Mouse (Mus musculus) kidney, adult 2 months (tissue): ENCODE measurements around the gene Agpat3. TPM values are rescaled to one million over a fixed set of nuclear protein-coding genes. Genes with fewer than 3 reads are reported as not detected.
"Not testable (repeated sequence)": the region's sequence is repeated elsewhere in the genome, so short reads cannot be mapped to it uniquely, and the experiment has no call there.

Experiments used
- DNase-seq: peaks from one replicate; pipeline ENCODE4 v3.0.0; 2021
- H3K27ac ChIP-seq: fragments of 200-500 bp; 2 replicates; pipeline ENCODE4 v1.5.1; 2012; ENCODE audit warnings: low read depth, low read length, control low read depth, inconsistent platforms; ENCODE audit not compliant: insufficient read depth
- H3K27me3 ChIP-seq: fragments of 200-500 bp; replicated peaks from 2 replicates; pipeline ENCODE4 v1.6.1; 2012; ENCODE audit warnings: mild to moderate bottlenecking, moderate library complexity, low read length, inconsistent platforms; ENCODE audit not compliant: control insufficient read depth, insufficient read depth
- H3K36me3 ChIP-seq: fragments of 200-500 bp; 2 replicates; pipeline ENCODE4 v1.6.1; 2012; ENCODE audit warnings: mild to moderate bottlenecking, moderate library complexity, low read length, inconsistent platforms; ENCODE audit not compliant: control insufficient read depth, insufficient read depth
- H3K4me1 ChIP-seq: fragments of 200-500 bp; 2 replicates; pipeline ENCODE4 v1.6.1; 2011; ENCODE audit warnings: low read length; ENCODE audit not compliant: control insufficient read depth, insufficient read depth
- H3K4me3 ChIP-seq: fragments of 200-500 bp; 2 replicates; pipeline ENCODE4 v1.5.1; 2011; ENCODE audit warnings: mild to moderate bottlenecking, low read depth, low read length, control low read depth; ENCODE audit not compliant: insufficient read depth
- CTCF ChIP-seq: fragments of 200-500 bp; conservative IDR thresholded peaks from 2 replicates; pipeline ENCODE4 v1.5.1; 2011; ENCODE audit warnings: low read depth, mild to moderate bottlenecking, control low read depth, low read length, moderate library complexity, mixed read lengths; ENCODE audit not compliant: insufficient read depth, insufficient read length
- POLR2A ChIP-seq: fragments of 200-500 bp; IDR thresholded peaks from one replicate; pipeline ENCODE4 v1.6.1; 2011; ENCODE audit warnings: low read depth, low read length, control low read depth
- WGBS: fragments of 180-500 bp; shearing (Covaris S2); methylation state at CpG from one replicate; pipeline ENCODE4 v1.1.7; 2018; 5-methylcytosine and 5-hydroxymethylcytosine counted together
- polyA plus RNA-seq: library from polyadenylated mRNA; depleted of rRNA; stranded (reverse); fragments of >200 nt; gene quantifications from 2 replicates; pipeline ENCODE4 v1.2.3, GENCODE M21; 2012

The Agpat3 gene
- polyA plus RNA-seq, 1 experiment = 460 TPM

GRCm38 (mm10) chr10:78367586-78367985 is 15.3 kb upstream of the Agpat3 start:
- no peak overlapping the region for H3K27ac ChIP-seq
- DNase-seq = no peak
- 84% methylated on average over 4 of the region's 4 CpGs for WGBS
- H3K4me3 ChIP-seq = no peak overlapping the region
- TF ChIP-seq CTCF = no peak
- no peak for TF ChIP-seq POLR2A
- H3K4me1 ChIP-seq = peaks cover 4% of the 10 kb centered on the region; the same call in 1 of the 2 replicates
- no peaks in the 10 kb centered on the region for H3K27me3 ChIP-seq
- H3K36me3 ChIP-seq = no peaks in the 10 kb centered on the region

DNA sequence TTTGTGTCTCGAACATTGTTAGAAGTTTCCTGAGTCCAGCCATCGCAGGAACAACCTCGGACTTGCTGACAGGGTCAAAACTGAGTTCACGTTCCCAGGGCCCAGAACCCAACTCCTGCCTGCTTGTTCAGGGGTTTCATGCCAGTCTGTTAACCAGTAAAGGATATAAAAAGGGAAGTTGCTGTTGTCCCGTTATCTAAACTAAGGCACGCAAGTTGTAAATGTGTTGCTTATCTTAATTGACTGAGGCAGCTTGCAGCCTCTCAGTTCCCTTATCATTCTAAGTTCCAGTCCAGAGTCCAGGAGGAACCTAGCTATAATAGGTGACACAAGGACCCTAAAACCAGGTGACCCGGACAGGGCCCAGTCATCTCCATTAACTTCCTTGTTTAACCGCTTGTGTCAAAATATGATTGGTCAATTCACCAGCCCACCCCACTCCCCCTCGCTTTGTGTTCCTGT is 14.6 kb upstream of the Agpat3 start:
- DNase-seq = no peak
- H3K4me3 ChIP-seq = no peak overlapping the region

GRCm38 (mm10) chr10:78366195-78366834 is 14.0 kb upstream of the Agpat3 start:
- TF ChIP-seq POLR2A (no peak), CTCF (no peak)

More for the DNA sequence above, 14.6 kb upstream of the Agpat3 start:
- TF ChIP-seq POLR2A (no peak), CTCF (no peak)
- 38% methylated on average over 9 of the region's 9 CpGs for WGBS
- H3K36me3 ChIP-seq = no peaks in the 10 kb centered on the region
- H3K27ac ChIP-seq = no peak overlapping the region
- H3K27me3 ChIP-seq = no peaks in the 10 kb centered on the region
- H3K4me1 ChIP-seq = peaks cover 4% of the 10 kb centered on the region; the same call in 1 of the 2 replicates

DNA sequence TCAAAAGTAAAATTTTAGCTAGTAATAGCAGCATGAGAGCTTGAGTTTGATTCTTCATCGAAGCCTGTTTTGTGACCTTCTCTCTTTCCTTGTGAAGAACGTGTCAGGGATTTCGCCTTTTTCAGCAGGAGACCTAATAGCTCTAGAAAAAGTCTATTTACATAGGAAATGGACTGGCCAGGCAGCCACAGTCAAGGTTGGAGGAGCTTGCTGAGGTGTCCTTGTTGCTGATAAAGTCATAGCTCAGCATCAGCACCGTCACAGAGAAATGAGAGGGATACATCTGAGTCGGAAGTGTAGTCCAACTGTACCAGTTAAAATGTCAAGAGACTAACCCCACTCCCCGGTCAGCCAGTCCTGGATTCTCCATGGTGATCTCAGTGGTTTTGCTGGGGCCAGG is 13.3 kb upstream of the Agpat3 start:
- TF ChIP-seq CTCF = no peak
- no peak for TF ChIP-seq POLR2A
- peaks cover 4% of the 10 kb centered on the region; the same call in 1 of the 2 replicates for H3K4me1 ChIP-seq
- no peak overlapping the region for H3K27ac ChIP-seq
- H3K4me3 ChIP-seq = no peak overlapping the region
- WGBS = 82% methylated on average over 6 of the region's 6 CpGs
- H3K36me3 ChIP-seq = no peaks in the 10 kb centered on the region
- no peaks in the 10 kb centered on the region for H3K27me3 ChIP-seq
- DNase-seq = no peak

More at GRCm38 (mm10) chr10:78366195-78366834, 14.0 kb upstream of the Agpat3 start:
- Histone ChIP-seq H3K27ac (no peak overlapping the region), H3K4me3 (no peak overlapping the region), H3K4me1 (peaks cover 4% of the 10 kb centered on the region; the same call in 1 of the 2 replicates), H3K27me3 (no peaks in the 10 kb centered on the region), H3K36me3 (no peaks in the 10 kb centered on the region)
- WGBS = 63% methylated on average over 5 of the region's 5 CpGs
- DNase-seq = no peak

DNA sequence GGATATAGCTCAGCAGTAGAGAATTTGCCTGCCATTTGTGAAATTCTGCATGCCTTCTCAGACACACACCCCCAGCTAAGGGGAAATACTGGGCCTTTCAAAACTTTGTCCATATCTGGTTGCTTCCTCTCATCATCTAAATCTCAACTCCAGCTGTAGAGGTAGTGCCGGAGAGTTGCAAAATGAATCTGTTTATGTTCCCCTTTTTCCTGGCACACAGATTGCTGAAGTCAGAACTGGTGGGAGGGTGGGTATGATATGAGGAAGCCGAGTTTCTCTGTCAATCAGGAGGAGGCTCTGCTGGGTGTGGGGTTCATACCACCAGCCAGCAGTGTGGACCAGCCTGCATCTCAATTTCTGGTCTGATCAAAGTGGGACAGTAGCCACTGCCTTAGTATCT is 11.8 kb upstream of the Agpat3 start:
- 76% methylated on average over 2 of the region's 2 CpGs for WGBS
- peaks cover 4% of the 10 kb centered on the region; the same call in 1 of the 2 replicates for H3K4me1 ChIP-seq
- DNase-seq = no peak
- TF ChIP-seq CTCF (no peak), POLR2A (no peak)
- no peaks in the 10 kb centered on the region for H3K36me3 ChIP-seq
- H3K4me3 ChIP-seq = no peak overlapping the region
- no peaks in the 10 kb centered on the region for H3K27me3 ChIP-seq
- no peak overlapping the region for H3K27ac ChIP-seq

DNA sequence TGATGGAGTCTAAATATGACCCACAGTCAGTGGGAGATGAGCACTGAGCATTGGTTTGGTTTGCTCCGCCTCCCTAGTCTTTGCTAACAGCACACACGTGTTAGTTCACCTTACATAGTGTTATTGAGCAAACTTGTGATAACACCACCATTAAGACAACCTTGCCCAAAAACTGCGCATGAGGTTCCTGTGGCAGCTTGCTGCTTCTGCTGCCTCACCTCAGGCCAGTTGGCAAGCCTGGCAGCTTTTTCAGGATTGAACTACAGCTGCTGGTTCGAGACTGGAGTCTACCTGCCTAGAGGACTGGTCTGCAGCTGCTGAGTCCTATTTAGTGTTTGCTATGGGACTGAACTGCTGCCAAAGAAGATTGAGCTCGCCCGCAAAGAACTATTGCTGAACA is 11.1 kb upstream of the Agpat3 start:
- Histone ChIP-seq H3K27ac (no peak overlapping the region), H3K27me3 (no peaks in the 10 kb centered on the region), H3K36me3 (no peaks in the 10 kb centered on the region), H3K4me1 (peaks cover 4% of the 10 kb centered on the region; the same call in 1 of the 2 replicates), H3K4me3 (no peak overlapping the region)
- WGBS = 87% methylated on average over 6 of the region's 6 CpGs
- TF ChIP-seq CTCF (no peak), POLR2A (no peak)
- DNase-seq = no peak

GRCm38 (mm10) chr10:78361951-78362350 is 9.7 kb upstream of the Agpat3 start:
- no peak overlapping the region for H3K4me3 ChIP-seq
- H3K27ac ChIP-seq = no peak overlapping the region
- WGBS = 75% methylated on average over 2 of the region's 2 CpGs
- no peak for TF ChIP-seq POLR2A
- TF ChIP-seq CTCF = no peak
- peaks cover 4% of the 10 kb centered on the region; the same call in 1 of the 2 replicates for H3K4me1 ChIP-seq
- H3K27me3 ChIP-seq = no peaks in the 10 kb centered on the region
- DNase-seq = no peak
- H3K36me3 ChIP-seq = no peaks in the 10 kb centered on the region

- DNase-seq = peak; percentile 55
- 45% methylated on average over 3 of the region's 3 CpGs for WGBS
- Histone ChIP-seq H3K4me1 (peaks cover 9% of the 10 kb centered on the region; the same call in 1 of the 2 replicates), H3K36me3 (no peaks in the 10 kb centered on the region), H3K27ac (no peak overlapping the region), H3K27me3 (no peaks in the 10 kb centered on the region), H3K4me3 (no peak overlapping the region)
- TF ChIP-seq CTCF (no peak), POLR2A (no peak)
These were observed 8.0 kb upstream of the Agpat3 start for GRCm38 (mm10) chr10:78360290-78360711.

GRCm38 (mm10) chr10:78358999-78359398 is 6.7 kb upstream of the Agpat3 start:
- H3K27me3 ChIP-seq, H3K4me1 ChIP-seq, DNase-seq, H3K27ac ChIP-seq, H3K36me3 ChIP-seq, H3K4me3 ChIP-seq: not testable (repeated sequence)
- 83% methylated on average over 3 of the region's 3 CpGs for WGBS
